ENCODE assay signal across 8 mouse cellular contexts in genomic region chr11:69059357-69059974, GRCm38 (mm10). TPM values are rescaled to one million over a fixed set of nuclear protein-coding genes. Genes with fewer than 3 reads are reported as not detected.
DNase-seq lines count a peak whose midpoint lies in the region; ATAC-seq and TF ChIP-seq lines count a peak whose summit lies in the region.

Borcs6 (plus strand) TSS chr11:69059717.

- H3K4me3 ChIP-seq in forebrain, embryonic 15.5 days, result peak within 1 kb of the TSS; percentile 94
- peak within 1 kb of the TSS; percentile 98 for H3K4me3 ChIP-seq in layer of hippocampus, adult 2 months
- H3K4me3 ChIP-seq in lung, embryonic 14.5 days (ENCODE audit: low read depth, low read length), result peak within 1 kb of the TSS; percentile 85
- H3K4me3 ChIP-seq in olfactory bulb, adult 2 months (ENCODE audit: insufficient read depth, low read depth, low read length), result peak within 1 kb of the TSS; percentile 86
- peak within 1 kb of the TSS; percentile 92 for H3K4me3 ChIP-seq in thymus, adult 2 months (ENCODE audit: control insufficient read depth, insufficient read depth, low read length)

- peak within 1 kb of the TSS; percentile 87 for H3K27ac ChIP-seq in forebrain, embryonic 15.5 days (replicated peaks)
- peak within 1 kb of the TSS; percentile 97 for H3K27ac ChIP-seq in layer of hippocampus, adult 2 months
- H3K27ac ChIP-seq in lung, embryonic 14.5 days (ENCODE audit: low read depth), result peak within 1 kb of the TSS; percentile 92
- peak within 1 kb of the TSS; percentile 88 for H3K27ac ChIP-seq in olfactory bulb, adult 2 months (ENCODE audit: insufficient read depth, low read depth, low read length)
- peak within 1 kb of the TSS; percentile 75 for H3K27ac ChIP-seq in thymus, adult 2 months (ENCODE audit: control insufficient read depth, insufficient read depth, low read length)

- TF ChIP-seq POLR2A in olfactory bulb, adult 2 months (IDR thresholded peaks at IDR 0.05; ENCODE audit: insufficient read depth, low read depth, low read length), result peak; percentile 73
- peak; percentile 86 for TF ChIP-seq POLR2A in thymus, adult 2 months (IDR thresholded peaks at IDR 0.05; ENCODE audit: control insufficient read depth, extremely low read depth, insufficient read depth, low read length, poor library complexity)

- peaks cover 45% of the 10 kb centered on the region for H3K4me1 ChIP-seq in forebrain, embryonic 15.5 days
- peaks cover 15% of the 10 kb centered on the region for H3K4me1 ChIP-seq in lung, embryonic 14.5 days (ENCODE audit: insufficient read depth)
- peaks cover 15% of the 10 kb centered on the region for H3K4me1 ChIP-seq in olfactory bulb, adult 2 months (ENCODE audit: control insufficient read depth, insufficient read depth, low read length)
- H3K4me1 ChIP-seq in thymus, adult 2 months (replicated peaks; ENCODE audit: control insufficient read depth, insufficient read depth, low read length), result peaks cover 27% of the 10 kb centered on the region

- no peaks in the 10 kb centered on the region for H3K36me3 ChIP-seq in forebrain, embryonic 15.5 days
- H3K36me3 ChIP-seq in lung, embryonic 14.5 days (ENCODE audit: insufficient read depth), result 0 out of 2 replicates have a peak, but pooled peaks cover 1% of the 10 kb centered on the region
- no peaks in the 10 kb centered on the region for H3K36me3 ChIP-seq in thymus, adult 2 months (ENCODE audit: control insufficient read depth, insufficient read depth, low read length)

- ATAC-seq in forebrain, embryonic 15.5 days (replicated peaks), result peak; percentile 94
- ATAC-seq in lung, embryonic 14.5 days (ENCODE audit: insufficient read depth), result peak; percentile 89

- H3K27me3 ChIP-seq in forebrain, embryonic 15.5 days, result no peaks in the 10 kb centered on the region
- H3K27me3 ChIP-seq in lung, embryonic 14.5 days (ENCODE audit: insufficient read depth, low read length), result no peaks in the 10 kb centered on the region
- H3K27me3 ChIP-seq in thymus, adult 2 months (ENCODE audit: control insufficient read depth, insufficient read depth, low read length), result no peaks in the 10 kb centered on the region

- whole genome bisulfite sequencing in forebrain, embryonic 15.5 days, result under 1% methylated on average over 64 of the region's 64 CpGs
- under 1% methylated on average over 64 of the region's 64 CpGs for WGBS in lung, embryonic 14.5 days
- under 1% methylated on average over 64 of the region's 64 CpGs for WGBS in olfactory bulb, adult 2 months
- WGBS in thymus, adult 2 months, result 0% methylated on average over 64 of the region's 64 CpGs

- H3K9me3 ChIP-seq in forebrain, embryonic 15.5 days, result no peaks in the 10 kb centered on the region
- no peaks in the 10 kb centered on the region for H3K9me3 ChIP-seq in lung, embryonic 14.5 days (ENCODE audit: low read depth, low read length)

- intact Hi-C loops in heart, postnatal 25 days (cut with DNase I), result no loop called here

- peak within 1 kb of the TSS; percentile 67 for H3K9ac ChIP-seq in forebrain, embryonic 15.5 days (replicated peaks)
- peak within 1 kb of the TSS; percentile 77 for H3K9ac ChIP-seq in lung, embryonic 14.5 days

- peak; percentile 98 for DNase-seq in ES-CJ7 (ENCODE audit: low read depth, low spot score)
- DNase-seq in cerebellum, adult 11 months, result peak; percentile 95
- DNase-seq in heart, postnatal 25 days (ENCODE audit: low spot score), result peak; percentile 98
- DNase-seq in layer of hippocampus, adult 2 months (ENCODE audit: low spot score in 2 of 2), result peak; percentile 94 to 98
- peak; percentile 98 for DNase-seq in lung, embryonic 14.5 days
- peak; percentile 94 for DNase-seq in thymus, adult 2 months

- peak within 1 kb of the TSS; percentile 91 for H3K4me2 ChIP-seq in forebrain, embryonic 15.5 days (replicated peaks)
- peak within 1 kb of the TSS; percentile 97 for H3K4me2 ChIP-seq in lung, embryonic 14.5 days

- no peak for TF ChIP-seq CTCF in layer of hippocampus, adult 2 months (conservative IDR thresholded peaks at IDR 0.05)
- no peak for TF ChIP-seq CTCF in lung, embryonic 14.5 days (IDR thresholded peaks at IDR 0.05; ENCODE audit: low read depth)
- 0 out of 2 replicates have a peak, but pooled peaks have one; percentile 16 for TF ChIP-seq CTCF in olfactory bulb, adult 2 months (IDR thresholded peaks at IDR 0.05; ENCODE audit: insufficient read depth, low read depth, low read length)
- TF ChIP-seq CTCF in thymus, adult 2 months (IDR thresholded peaks at IDR 0.05; ENCODE audit: borderline replicate concordance, control insufficient read depth, extremely low read depth, insufficient read depth, low read length, poor library complexity), result peak; percentile 44; the same call in 1 of the 2 replicates

RNA-seq across cellular contexts. Expression of gene Borcs6, which starts in this region (rescaled TPM):
- 12.8 and 15.4 TPM in 2 replicates for polyA plus RNA-seq in forebrain, embryonic 15.5 days (2015; fragmentation: Nextera tagmentation; extraction: Ambion mirVana)
- total RNA-seq in heart, postnatal 25 days (2021), result 10 to 100 TPM; 14.4 to 16.4 TPM
- total RNA-seq in layer of hippocampus, adult 2 months (2021), result 10 to 100 TPM; 26.6 to 30.8 TPM
- 8.0 and 9.5 TPM in 2 replicates for polyA plus RNA-seq in lung, embryonic 14.5 days (2014; fragmentation: Nextera tagmentation; extraction: Ambion mirVana)
- not detected in 2 replicates for polyA plus RNA-seq in olfactory bulb, adult 2 months (2012; ENCODE audit: insufficient read depth, insufficient read length, low replicate concordance, missing spikeins)
- 18.0 TPM in 2 replicates for polyA plus RNA-seq in thymus, adult 2 months (2012; rRNA removed)

Comparison
In these comparisons a context has a peak if more than half of its experiments do, and no peak if none do; other contexts are left out.
1. Peak in every context shown above with its lines: DNase-seq, ATAC-seq, H3K4me3 ChIP-seq and H3K27ac ChIP-seq.
2. CTCF ChIP-seq: peak in olfactory bulb, adult 2 months (single experiment) and thymus, adult 2 months (single experiment); none in layer of hippocampus, adult 2 months (single experiment) and lung, embryonic 14.5 days (single experiment).